Mouse (Mus musculus) limb, embryonic 14.5 days (tissue): ENCODE measurements around the gene Dhx15. TPM values are rescaled to one million over a fixed set of nuclear protein-coding genes. Genes with fewer than 3 reads are reported as not detected.

Experiments
- ATAC-seq: fragments of 200-750 bp; cut with Nextera tagmentation; 2 replicates; pipeline ENCODE4 v1.8.0; 2017; ENCODE audit warnings: low read depth, moderate number of reproducible peaks, moderate TSS enrichment; ENCODE audit not compliant: low FRiP score
- DNase-seq: peaks from one replicate; pipeline ENCODE4 v3.0.0-alpha.2; 2015; ENCODE audit warnings: low spot score
- H3K27ac ChIP-seq: fragments of 300-500 bp; sonication (generic); replicated peaks from 2 replicates; pipeline ENCODE4 v1.5.1; 2014; ENCODE audit warnings: low read depth, mild to moderate bottlenecking, low read length, moderate library complexity, mixed read lengths
- H3K27me3 ChIP-seq: fragments of 300-500 bp; sonication (generic); 2 replicates; pipeline ENCODE4 v1.6.1; 2014; ENCODE audit warnings: low read length, mixed read lengths; ENCODE audit not compliant: control insufficient read depth, insufficient read depth
- H3K36me3 ChIP-seq: fragments of 300-500 bp; sonication (generic); 2 replicates; pipeline ENCODE4 v1.6.1; 2014; ENCODE audit warnings: mild to moderate bottlenecking, low read length, moderate library complexity, mixed read lengths; ENCODE audit not compliant: control insufficient read depth, insufficient read depth
- H3K4me1 ChIP-seq: fragments of 300-500 bp; sonication (generic); 2 replicates; pipeline ENCODE4 v1.6.1; 2014; ENCODE audit warnings: antibody characterized with exemption, low read length, mixed read lengths; ENCODE audit not compliant: control insufficient read depth, insufficient read depth
- H3K4me2 ChIP-seq: fragments of 300-500 bp; sonication (generic); replicated peaks from 2 replicates; pipeline ENCODE4 v1.6.1; 2014; ENCODE audit warnings: low read depth, mild to moderate bottlenecking, low read length, moderate library complexity; ENCODE audit not compliant: severe bottlenecking
- H3K4me3 ChIP-seq: fragments of 300-500 bp; sonication (generic); replicated peaks from 2 replicates; pipeline ENCODE4 v1.5.1; 2014; ENCODE audit warnings: low read length
- H3K9ac ChIP-seq: fragments of 300-500 bp; sonication (generic); 2 replicates; pipeline ENCODE4 v1.6.1; 2014; ENCODE audit warnings: mild to moderate bottlenecking, low read depth, low read length, moderate library complexity; ENCODE audit not compliant: severe bottlenecking
- H3K9me3 ChIP-seq: fragments of 300-500 bp; sonication (generic); 2 replicates; pipeline ENCODE4 v1.6.1; 2016; ENCODE audit warnings: low read length; ENCODE audit not compliant: control insufficient read depth
- POLR2A ChIP-seq: fragments of 200-500 bp; IDR thresholded peaks from 2 replicates; pipeline ENCODE4 v1.8.0; 2012; ENCODE audit warnings: inconsistent platforms, mild to moderate bottlenecking, moderate library complexity, borderline replicate concordance; ENCODE audit not compliant: insufficient read depth, insufficient read length; ENCODE audit errors: extremely low read depth
- WGBS: fragments of 180-500 bp; shearing (Covaris S2); extraction: QIAGEN DNeasy Blood & Tissue Kit; methylation state at CpG from one replicate; pipeline ENCODE4 v1.1.7; 2014; 5-methylcytosine and 5-hydroxymethylcytosine counted together
- polyA plus RNA-seq, 2 experiments: library from polyadenylated mRNA; depleted of rRNA in 1 of 2; stranded (reverse) in 1 of 2; unstranded in 1 of 2; fragments of >200 nt; fragmentation: Nextera tagmentation in 1 of 2; extraction: Ambion mirVana in 1 of 2; gene quantifications; 2 replicates each; pipeline versions ENCODE4 v1.2.1 to v1.2.3; 2012 to 2014

Dhx15 gene
- polyA plus RNA-seq, 2 experiments: 88.7 to 183 TPM

- 65% methylated on average over 2 of the region's 2 CpGs for WGBS
- Histone ChIP-seq H3K4me1 (peaks cover 7% of the 10 kb centered on the region), H3K4me3 (no peak overlapping the region), H3K36me3 (no peaks in the 10 kb centered on the region), H3K27me3 (peaks cover 14% of the 10 kb centered on the region), H3K27ac (no peak overlapping the region), H3K4me2 (no peak overlapping the region), H3K9me3 (no peaks in the 10 kb centered on the region), H3K9ac (no peak overlapping the region)
- DNase-seq: no peak
- no peak for ATAC-seq
- no peak for TF ChIP-seq POLR2A
Measured at GRCm38 (mm10) chr5:52119822-52120221, 70.5 kb downstream of the Dhx15 start.

GRCm38 (mm10) chr5:52119192-52119591, 71.1 kb downstream of the Dhx15 start:
- TF ChIP-seq POLR2A: no peak
- peaks cover 20% of the 10 kb centered on the region for H3K27me3 ChIP-seq
- peaks cover 11% of the 10 kb centered on the region for H3K4me1 ChIP-seq
- H3K9ac ChIP-seq: no peak overlapping the region
- H3K27ac ChIP-seq: no peak overlapping the region
- no peak overlapping the region for H3K4me3 ChIP-seq
- no peaks in the 10 kb centered on the region for H3K36me3 ChIP-seq
- ATAC-seq: no peak
- H3K9me3 ChIP-seq: no peaks in the 10 kb centered on the region
- peak; percentile 40 for DNase-seq
- H3K4me2 ChIP-seq: no peak overlapping the region
- WGBS: 70% methylated on average over 2 of the region's 2 CpGs

GRCm38 (mm10) chr5:52117829-52118228, 72.5 kb downstream of the Dhx15 start:
- Histone ChIP-seq H3K27ac (no peak overlapping the region), H3K4me2 (no peak overlapping the region), H3K9me3 (no peaks in the 10 kb centered on the region), H3K9ac (no peak overlapping the region), H3K4me1 (peaks cover 11% of the 10 kb centered on the region), H3K36me3 (no peaks in the 10 kb centered on the region), H3K4me3 (no peak overlapping the region), H3K27me3 (peaks cover 34% of the 10 kb centered on the region)
- ATAC-seq (no peak), DNase-seq (no peak)
- 86% methylated on average over 4 of the region's 4 CpGs for WGBS
- TF ChIP-seq POLR2A: no peak

GRCm38 (mm10) chr5:52116404-52116803, 73.9 kb downstream of the Dhx15 start:
- H3K27ac ChIP-seq: no peak overlapping the region
- DNase-seq: no peak
- peak overlapping the region; percentile 99 for H3K4me2 ChIP-seq
- H3K9me3 ChIP-seq: no peaks in the 10 kb centered on the region
- 0 out of 2 replicates have a peak, but pooled peaks have one; percentile 1 for ATAC-seq
- peaks cover 48% of the 10 kb centered on the region for H3K27me3 ChIP-seq
- H3K4me1 ChIP-seq: peaks cover 14% of the 10 kb centered on the region
- 7% methylated on average over 17 of the region's 17 CpGs for WGBS
- no peak overlapping the region for H3K9ac ChIP-seq
- no peak for TF ChIP-seq POLR2A
- no peaks in the 10 kb centered on the region for H3K36me3 ChIP-seq
- H3K4me3 ChIP-seq: peak overlapping the region; percentile 68

- Histone ChIP-seq H3K27ac (no peak overlapping the region), H3K4me3 (peak overlapping the region; percentile 68), H3K9ac (peak overlapping the region; percentile 59), H3K27me3 (peaks cover 48% of the 10 kb centered on the region), H3K4me2 (peak overlapping the region; percentile 99), H3K36me3 (no peaks in the 10 kb centered on the region), H3K9me3 (no peaks in the 10 kb centered on the region), H3K4me1 (peaks cover 14% of the 10 kb centered on the region)
- WGBS: 0% methylated on average over 29 of the region's 53 CpGs
- peak; percentile 81 for ATAC-seq
- DNase-seq: peak; percentile 73
- TF ChIP-seq POLR2A: no peak
Measured at GRCm38 (mm10) chr5:52115821-52116317, 74.4 kb downstream of the Dhx15 start.
